Mouse (Mus musculus) induced T-regulatory cell, adult 2 months (primary cell): ENCODE data around the gene Rbm42.

ENCODE experiments used
- DNase-seq: peaks from one replicate; pipeline ENCODE4 v3.0.0-alpha.2; 2012; ENCODE audit warnings: low read depth

Rbm42 gene

GRCm38 (mm10) chr7:30615049-30615760 is 34.9 kb downstream of the Rbm42 start:
- DNase-seq = no peak

- DNase-seq = peak; percentile 63
These were observed 35.7 kb downstream of the Rbm42 start for GRCm38 (mm10) chr7:30614454-30614853.

GRCm38 (mm10) chr7:30613529-30614112 is 36.5 kb downstream of the Rbm42 start:
- peak; percentile 87 for DNase-seq

- DNase-seq = no peak
These were observed 37.3 kb downstream of the Rbm42 start, which contains the start of gene Upk1a for GRCm38 (mm10) chr7:30612654-30613402. Gene Upk1a, minus strand, starts transcription at chr7:30612847.

- DNase-seq = no peak
These were observed 40.1 kb downstream of the Rbm42 start for GRCm38 (mm10) chr7:30610043-30610442.

- no peak for DNase-seq
These were observed 41.6 kb downstream of the Rbm42 start for GRCm38 (mm10) chr7:30608476-30608875.

- DNase-seq = peak; percentile 88
These were observed 42.3 kb downstream of the Rbm42 start for GRCm38 (mm10) chr7:30607706-30608309.

GRCm38 (mm10) chr7:30604944-30605343 is 45.2 kb downstream of the Rbm42 start:
- no peak for DNase-seq

GRCm38 (mm10) chr7:30604424-30604823 is 45.7 kb downstream of the Rbm42 start:
- DNase-seq = no peak

GRCm38 (mm10) chr7:30602583-30602982 is 47.5 kb downstream of the Rbm42 start:
- no peak for DNase-seq

GRCm38 (mm10) chr7:30600651-30601050 is 49.5 kb downstream of the Rbm42 start:
- no peak for DNase-seq

- DNase-seq = peak; percentile 85
These were observed 50.2 kb downstream of the Rbm42 start for GRCm38 (mm10) chr7:30599933-30600353.

GRCm38 (mm10) chr7:30598786-30599185 is 51.3 kb downstream of the Rbm42 start, which contains the start of gene Zbtb32:
Gene Zbtb32, minus strand, starts transcription at chr7:30598909.
- no peak for DNase-seq

- no peak for DNase-seq
These were observed 53.3 kb downstream of the Rbm42 start for GRCm38 (mm10) chr7:30596811-30597210.

- no peak for DNase-seq
These were observed 54.0 kb downstream of the Rbm42 start for GRCm38 (mm10) chr7:30596093-30596492.

- peak; percentile 69 for DNase-seq
These were observed 55.5 kb downstream of the Rbm42 start for GRCm38 (mm10) chr7:30594510-30595024.

- peak; percentile 81 for DNase-seq
These were observed 56.3 kb downstream of the Rbm42 start for GRCm38 (mm10) chr7:30593579-30594509.

- peak; percentile 76 for DNase-seq
These were observed 57.2 kb downstream of the Rbm42 start for GRCm38 (mm10) chr7:30592772-30593423.

- DNase-seq = no peak
These were observed 58.5 kb downstream of the Rbm42 start for GRCm38 (mm10) chr7:30591605-30591951.
